Mouse (Mus musculus) lung, postnatal 0 days (tissue): ENCODE results near the gene Pga5.

Experiments used
- CTCF ChIP-seq: IDR thresholded peaks from 2 replicates; pipeline ENCODE4 v1.5.1; 2016; ENCODE audit warnings: antibody characterized with exemption, mild to moderate bottlenecking
- EP300 ChIP-seq: IDR thresholded peaks from 2 replicates; pipeline ENCODE4 v1.6.1; 2016; ENCODE audit warnings: antibody characterized with exemption, mild to moderate bottlenecking, control low read depth

DNA sequence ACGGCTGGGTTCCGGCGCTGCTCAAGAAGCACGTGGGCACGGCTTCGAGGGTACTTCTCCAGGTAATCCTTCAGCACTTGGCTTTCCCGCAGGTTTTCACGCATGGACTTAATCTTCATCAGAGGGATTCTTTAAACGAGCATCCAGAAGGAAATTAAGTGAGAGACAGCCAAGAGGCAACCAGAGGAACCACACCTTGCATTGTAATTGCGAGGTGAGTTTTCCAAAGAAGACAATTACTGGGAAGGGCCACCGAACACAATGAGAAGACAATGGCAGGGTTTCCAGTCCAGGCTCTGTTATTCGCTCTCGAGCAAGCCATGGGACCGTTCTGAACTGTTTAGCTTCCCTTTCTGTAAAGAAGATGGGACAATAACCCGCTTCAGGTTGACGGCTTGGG lies 1.2 kb downstream of the Pga5 start:
- TF ChIP-seq CTCF (no peak), EP300 (no peak)
